In genomic region chr11:116920746-116921145, GRCm38 (mm10) we compare ENCODE assay signal across 9 mouse cellular contexts. TPM values are rescaled to one million over a fixed set of nuclear protein-coding genes. Genes with fewer than 3 reads are reported as not detected.
DNase-seq lines count a peak whose midpoint lies in the region; ATAC-seq lines count a peak whose summit lies in the region.
"Had no signal": no experiment of that assay in that cellular context is flagged by ENCODE, and none has a peak within 500 bp of the region (broad histone marks: within the 10 kb centered on the region; RNA-seq: fewer than 3 reads in every experiment).

No protein-coding gene starts in this region.

- 11% methylated on average over 6 of the region's 6 CpGs for WGBS in forebrain, embryonic 12.5 days
- WGBS in midbrain, embryonic 11.5 days: 2% methylated on average over 6 of the region's 6 CpGs

- H3K27ac ChIP-seq in forebrain, embryonic 12.5 days: no peak overlapping the region
- H3K27ac ChIP-seq in midbrain, embryonic 11.5 days (ENCODE audit: low read depth, low read length): no peak overlapping the region
- H3K27ac ChIP-seq: liver, embryonic 13.5 days had no signal

- no peak for ATAC-seq in forebrain, embryonic 12.5 days (ENCODE audit: low FRiP score)
- ATAC-seq in midbrain, embryonic 11.5 days (ENCODE audit: low FRiP score): no peak

- H3K27me3 ChIP-seq in forebrain, embryonic 12.5 days: peaks cover 47% of the 10 kb centered on the region
- peaks cover 14% of the 10 kb centered on the region for H3K27me3 ChIP-seq in midbrain, embryonic 11.5 days (ENCODE audit: control insufficient read depth, insufficient read depth, low read length)

- DNase-seq in adrenal gland, postnatal 36 days: peak; percentile 34 to 51
- DNase-seq in adrenal gland, adult 8-10 months: no peak
- DNase-seq in ES-CJ7 (ENCODE audit: low read depth, low spot score): peak; percentile 59
- peak; percentile 92 for DNase-seq in midbrain, embryonic 11.5 days (ENCODE audit: low spot score, missing footprints)
- DNase-seq in spleen, postnatal 14 days (ENCODE audit: low spot score in 2 of 2): no peak
- DNase-seq in cerebellum, postnatal 36 days: no peak
- DNase-seq in thymus, postnatal 10 days (ENCODE audit: low spot score in 2 of 2): no peak
- DNase-seq: liver, embryonic 13.5 days had no signal

- H3K4me3 ChIP-seq in forebrain, embryonic 12.5 days (replicated peaks): peak overlapping the region; percentile 73
- peak overlapping the region; percentile 77 for H3K4me3 ChIP-seq in midbrain, embryonic 11.5 days (ENCODE audit: low read depth, low read length)
- H3K4me3 ChIP-seq: liver, embryonic 13.5 days had no signal

- peak overlapping the region; percentile 88 for H3K4me2 ChIP-seq in forebrain, embryonic 12.5 days
- peak overlapping the region; percentile 92 for H3K4me2 ChIP-seq in midbrain, embryonic 11.5 days
- H3K4me2 ChIP-seq: liver, embryonic 13.5 days had no signal

- peaks cover 28% of the 10 kb centered on the region for H3K36me3 ChIP-seq in forebrain, embryonic 12.5 days (replicated peaks)
- no peaks in the 10 kb centered on the region; the same call in 1 of the 2 replicates for H3K36me3 ChIP-seq in midbrain, embryonic 11.5 days (ENCODE audit: control insufficient read depth, insufficient read depth, low read length)
- H3K36me3 ChIP-seq: liver, embryonic 13.5 days had no signal

- H3K9ac ChIP-seq in forebrain, embryonic 12.5 days: peak overlapping the region; percentile 17; the same call in 1 of the 2 replicates
- H3K9ac ChIP-seq in midbrain, embryonic 11.5 days (ENCODE audit: low read length): peak overlapping the region; percentile 20; the same call in 1 of the 2 replicates
- H3K9ac ChIP-seq: liver, embryonic 13.5 days had no signal

- peaks cover 48% of the 10 kb centered on the region for H3K4me1 ChIP-seq in forebrain, embryonic 12.5 days
- peaks cover 26% of the 10 kb centered on the region for H3K4me1 ChIP-seq in midbrain, embryonic 11.5 days (ENCODE audit: control insufficient read depth, insufficient read depth, low read length)

- no peaks in the 10 kb centered on the region for H3K9me3 ChIP-seq in forebrain, embryonic 12.5 days
- H3K9me3 ChIP-seq in midbrain, embryonic 11.5 days (ENCODE audit: control insufficient read depth, low read length): no peaks in the 10 kb centered on the region
- H3K9me3 ChIP-seq: liver, embryonic 13.5 days had no signal

RNA-seq across cellular contexts. Expression of gene Mgat5b, which starts 2.1 kb away (rescaled TPM):
- 1 to 10 TPM in 1 of 2 experiments, under 1 TPM in 1; 0.36 to 1.1 TPM for total RNA-seq in adrenal gland, postnatal 36 days (2021)
- 1 to 10 TPM in 1 of 4 experiments, under 1 TPM in 3; 0.46 to 1.0 (median 0.77) TPM for total RNA-seq in adrenal gland, adult 8-10 months (2022)
- 17.8 and 19.0 TPM in 2 replicates for polyA plus RNA-seq in forebrain, embryonic 12.5 days (2016; fragmentation: Nextera tagmentation; extraction: Ambion mirVana)
- polyA plus RNA-seq in midbrain, embryonic 11.5 days (2014; fragmentation: Nextera tagmentation; extraction: Ambion mirVana): 5.1 and 6.5 TPM in 2 replicates
- polyA plus RNA-seq: liver, embryonic 13.5 days had no signal

Comparison
In these comparisons a context has a peak if more than half of its experiments do, and no peak if none do; other contexts are left out.
1. DNase-seq: peak in adrenal gland, postnatal 36 days (2 of 2), ES-CJ7 (single experiment) and midbrain, embryonic 11.5 days (single experiment); none in adrenal gland, adult 8-10 months (single experiment), spleen, postnatal 14 days (0 of 2), cerebellum, postnatal 36 days (0 of 2) and thymus, postnatal 10 days (0 of 2).